Mouse (Mus musculus) midbrain, embryonic 13.5 days (tissue): Measurements from ENCODE around the gene Nenf. TPM values are rescaled to one million over a fixed set of nuclear protein-coding genes. Genes with fewer than 3 reads are reported as not detected.

Experiments
- ATAC-seq: fragments of 200-750 bp; cut with Nextera tagmentation; 2 replicates; pipeline ENCODE4 v1.8.0; 2017; ENCODE audit warnings: mild to moderate bottlenecking, moderate TSS enrichment, moderate library complexity
- H3K27ac ChIP-seq: fragments of 300-500 bp; sonication (generic); 2 replicates; pipeline ENCODE4 v1.5.1; 2015; ENCODE audit warnings: inconsistent platforms, mild to moderate bottlenecking, moderate library complexity
- H3K27me3 ChIP-seq: fragments of 300-500 bp; sonication (generic); 2 replicates; pipeline ENCODE4 v1.6.1; 2015; ENCODE audit warnings: mild to moderate bottlenecking, inconsistent platforms
- H3K36me3 ChIP-seq: fragments of 300-500 bp; sonication (generic); 2 replicates; pipeline ENCODE4 v1.6.1; 2015; ENCODE audit warnings: mild to moderate bottlenecking, inconsistent platforms
- H3K4me1 ChIP-seq: fragments of 300-500 bp; sonication (generic); replicated peaks from 2 replicates; pipeline ENCODE4 v1.6.1; 2015; ENCODE audit warnings: inconsistent platforms
- H3K4me2 ChIP-seq: fragments of 300-500 bp; sonication (generic); replicated peaks from 2 replicates; pipeline ENCODE4 v1.6.1; 2015; ENCODE audit warnings: moderate library complexity, mild to moderate bottlenecking, inconsistent platforms
- H3K4me3 ChIP-seq: fragments of 300-500 bp; sonication (generic); replicated peaks from 2 replicates; pipeline ENCODE4 v1.5.1; 2015; ENCODE audit warnings: mild to moderate bottlenecking, inconsistent platforms
- H3K9ac ChIP-seq: fragments of 300-500 bp; sonication (generic); replicated peaks from 2 replicates; pipeline ENCODE4 v1.6.1; 2015; ENCODE audit warnings: mild to moderate bottlenecking, inconsistent platforms
- H3K9me3 ChIP-seq: fragments of 300-500 bp; sonication (generic); 2 replicates; pipeline ENCODE4 v1.6.1; 2016; ENCODE audit warnings: mild to moderate bottlenecking, inconsistent platforms
- WGBS: fragments of 180-500 bp; shearing (Covaris S2); methylation state at CpG from one replicate; pipeline ENCODE4 v1.1.7; 2015; 5-methylcytosine and 5-hydroxymethylcytosine counted together
- polyA plus RNA-seq: library from polyadenylated mRNA; unstranded; fragments of >200 nt; fragmentation: Nextera tagmentation; extraction: Ambion mirVana; gene quantifications from 2 replicates; pipeline ENCODE4 v1.2.1, GENCODE M21; 2015

The Nenf gene
- polyA plus RNA-seq, 1 experiment from 2014 or later: 87.5 TPM

- ATAC-seq: no peak
- Histone ChIP-seq H3K9ac (no peak overlapping the region), H3K4me3 (no peak overlapping the region), H3K27ac (no peak overlapping the region), H3K9me3 (no peaks in the 10 kb centered on the region), H3K4me2 (no peak overlapping the region), H3K4me1 (no peaks in the 10 kb centered on the region; the same call in 1 of the 2 replicates), H3K36me3 (no peaks in the 10 kb centered on the region), H3K27me3 (no peaks in the 10 kb centered on the region)
- WGBS: 77% methylated on average over 14 of the region's 14 CpGs
Observed at GRCm38 (mm10) chr1:191277549-191278059, 40.4 kb downstream of the Nenf start.

- no peak for ATAC-seq
- Histone ChIP-seq H3K27ac (no peak overlapping the region), H3K4me1 (no peaks in the 10 kb centered on the region; the same call in 1 of the 2 replicates), H3K9me3 (no peaks in the 10 kb centered on the region), H3K4me2 (no peak overlapping the region), H3K36me3 (no peaks in the 10 kb centered on the region), H3K9ac (no peak overlapping the region), H3K4me3 (no peak overlapping the region), H3K27me3 (no peaks in the 10 kb centered on the region)
- WGBS: 85% methylated on average over 6 of the region's 7 CpGs
Observed at GRCm38 (mm10) chr1:191276181-191276580, 41.8 kb downstream of the Nenf start.

GRCm38 (mm10) chr1:191275527-191275926, 42.5 kb downstream of the Nenf start:
- peak; percentile 63 for ATAC-seq
- no peak overlapping the region for H3K27ac ChIP-seq

GRCm38 (mm10) chr1:191272660-191273059, 45.3 kb downstream of the Nenf start:
- Histone ChIP-seq H3K4me1 (no peaks in the 10 kb centered on the region; the same call in 1 of the 2 replicates), H3K27ac (no peak overlapping the region), H3K36me3 (no peaks in the 10 kb centered on the region), H3K4me3 (no peak overlapping the region), H3K4me2 (no peak overlapping the region), H3K27me3 (no peaks in the 10 kb centered on the region), H3K9ac (no peak overlapping the region), H3K9me3 (no peaks in the 10 kb centered on the region)
- ATAC-seq: no peak
- 88% methylated on average over 3 of the region's 3 CpGs for WGBS

More at GRCm38 (mm10) chr1:191275527-191275926, 42.5 kb downstream of the Nenf start:
- no peaks in the 10 kb centered on the region for H3K36me3 ChIP-seq
- no peaks in the 10 kb centered on the region for H3K27me3 ChIP-seq
- H3K4me3 ChIP-seq: no peak overlapping the region
- WGBS: 3% methylated on average over 12 of the region's 12 CpGs
- no peaks in the 10 kb centered on the region; the same call in 1 of the 2 replicates for H3K4me1 ChIP-seq
- no peak overlapping the region; the same call in 1 of the 2 replicates for H3K4me2 ChIP-seq
- no peaks in the 10 kb centered on the region for H3K9me3 ChIP-seq
- H3K9ac ChIP-seq: no peak overlapping the region

GRCm38 (mm10) chr1:191269648-191269952, 48.4 kb downstream of the Nenf start:
- ATAC-seq: no peak
- no peaks in the 10 kb centered on the region for H3K27me3 ChIP-seq
- no peak overlapping the region for H3K4me3 ChIP-seq
- H3K4me2 ChIP-seq: no peak overlapping the region
- H3K9me3 ChIP-seq: no peaks in the 10 kb centered on the region
- no peaks in the 10 kb centered on the region for H3K4me1 ChIP-seq
- H3K36me3 ChIP-seq: no peaks in the 10 kb centered on the region
- no peak overlapping the region for H3K9ac ChIP-seq
- WGBS: 76% methylated on average over 8 of the region's 8 CpGs
- no peak overlapping the region for H3K27ac ChIP-seq

GRCm38 (mm10) chr1:191268797-191269647, 49.0 kb downstream of the Nenf start:
- Histone ChIP-seq H3K27ac (no peak overlapping the region), H3K27me3 (no peaks in the 10 kb centered on the region), H3K36me3 (no peaks in the 10 kb centered on the region), H3K9me3 (no peaks in the 10 kb centered on the region), H3K4me1 (no peaks in the 10 kb centered on the region), H3K4me2 (no peak overlapping the region), H3K9ac (no peak overlapping the region), H3K4me3 (no peak overlapping the region)
- WGBS: 80% methylated on average over 5 of the region's 5 CpGs
- no peak for ATAC-seq

- Histone ChIP-seq H3K9ac (no peak overlapping the region), H3K27ac (no peak overlapping the region), H3K4me3 (no peak overlapping the region), H3K4me2 (no peak overlapping the region), H3K36me3 (no peaks in the 10 kb centered on the region), H3K9me3 (no peaks in the 10 kb centered on the region), H3K4me1 (no peaks in the 10 kb centered on the region), H3K27me3 (no peaks in the 10 kb centered on the region)
- WGBS: 47% methylated on average over 5 of the region's 5 CpGs
- ATAC-seq: no peak
Observed at GRCm38 (mm10) chr1:191267856-191268255, 50.1 kb downstream of the Nenf start.

GRCm38 (mm10) chr1:191267162-191267561, 50.8 kb downstream of the Nenf start:
- Histone ChIP-seq H3K36me3 (no peaks in the 10 kb centered on the region), H3K27ac (no peak overlapping the region), H3K4me2 (no peak overlapping the region), H3K4me1 (no peaks in the 10 kb centered on the region), H3K27me3 (no peaks in the 10 kb centered on the region), H3K9ac (no peak overlapping the region), H3K9me3 (no peaks in the 10 kb centered on the region), H3K4me3 (no peak overlapping the region)
- no peak for ATAC-seq
- 89% methylated on average over 5 of the region's 5 CpGs for WGBS

- H3K27ac ChIP-seq: no peak overlapping the region
- ATAC-seq: no peak
- no peaks in the 10 kb centered on the region for H3K36me3 ChIP-seq
- H3K27me3 ChIP-seq: no peaks in the 10 kb centered on the region
- WGBS: 90% methylated on average over 5 of the region's 5 CpGs
- no peak overlapping the region for H3K9ac ChIP-seq
- H3K4me3 ChIP-seq: no peak overlapping the region
- no peaks in the 10 kb centered on the region for H3K9me3 ChIP-seq
- no peak overlapping the region for H3K4me2 ChIP-seq
- no peaks in the 10 kb centered on the region for H3K4me1 ChIP-seq
Observed at GRCm38 (mm10) chr1:191263471-191263870, 54.5 kb downstream of the Nenf start.

GRCm38 (mm10) chr1:191261861-191262260, 56.1 kb downstream of the Nenf start:
- Histone ChIP-seq H3K27me3 (no peaks in the 10 kb centered on the region), H3K4me2 (no peak overlapping the region), H3K4me3 (no peak overlapping the region), H3K9ac (no peak overlapping the region), H3K4me1 (no peaks in the 10 kb centered on the region), H3K36me3 (no peaks in the 10 kb centered on the region), H3K9me3 (no peaks in the 10 kb centered on the region), H3K27ac (no peak overlapping the region)
- no peak for ATAC-seq
- 23% methylated on average over 6 of the region's 6 CpGs for WGBS

- Histone ChIP-seq H3K27me3 (no peaks in the 10 kb centered on the region), H3K4me2 (no peak overlapping the region), H3K36me3 (no peaks in the 10 kb centered on the region), H3K4me1 (no peaks in the 10 kb centered on the region), H3K9ac (no peak overlapping the region), H3K27ac (no peak overlapping the region), H3K4me3 (no peak overlapping the region), H3K9me3 (no peaks in the 10 kb centered on the region)
- ATAC-seq: no peak
- WGBS: 78% methylated on average over 5 of the region's 5 CpGs
Observed at GRCm38 (mm10) chr1:191259661-191260060, 58.3 kb downstream of the Nenf start.

- H3K9ac ChIP-seq: no peak overlapping the region
- no peak overlapping the region for H3K27ac ChIP-seq
- no peaks in the 10 kb centered on the region for H3K27me3 ChIP-seq
- H3K4me1 ChIP-seq: no peaks in the 10 kb centered on the region
- H3K4me3 ChIP-seq: no peak overlapping the region
- ATAC-seq: no peak
- 31% methylated on average over 7 of the region's 7 CpGs for WGBS
- H3K4me2 ChIP-seq: no peak overlapping the region
- no peaks in the 10 kb centered on the region for H3K9me3 ChIP-seq
- H3K36me3 ChIP-seq: no peaks in the 10 kb centered on the region
Observed at GRCm38 (mm10) chr1:191259121-191259520, 58.9 kb downstream of the Nenf start.
